Mouse (Mus musculus) C2C12 (cell line): Measurements from ENCODE around the gene Megf6.

Experiments used
- CTCF ChIP-seq: IDR thresholded peaks from one replicate; pipeline ENCODE4 v1.5.1; 2011; ENCODE audit not compliant: control insufficient read depth, insufficient read depth, insufficient read length
- MAX ChIP-seq: IDR thresholded peaks from one replicate; pipeline ENCODE4 v1.6.1; 2011; ENCODE audit warnings: mild to moderate bottlenecking, control low read depth
- MYOD1 ChIP-seq: IDR thresholded peaks from one replicate; pipeline ENCODE4 v1.6.1; 2011; ENCODE audit warnings: low read depth; ENCODE audit not compliant: control insufficient read depth, insufficient read length
- MYOG ChIP-seq: IDR thresholded peaks from one replicate; pipeline ENCODE4 v1.6.1; 2011; ENCODE audit not compliant: control insufficient read depth, insufficient read length; ENCODE audit errors: extremely low read depth
- USF1 ChIP-seq: IDR thresholded peaks from one replicate; pipeline ENCODE4 v1.6.1; 2011; ENCODE audit warnings: low read depth, mild to moderate bottlenecking, control low read depth, moderate library complexity

DNA sequence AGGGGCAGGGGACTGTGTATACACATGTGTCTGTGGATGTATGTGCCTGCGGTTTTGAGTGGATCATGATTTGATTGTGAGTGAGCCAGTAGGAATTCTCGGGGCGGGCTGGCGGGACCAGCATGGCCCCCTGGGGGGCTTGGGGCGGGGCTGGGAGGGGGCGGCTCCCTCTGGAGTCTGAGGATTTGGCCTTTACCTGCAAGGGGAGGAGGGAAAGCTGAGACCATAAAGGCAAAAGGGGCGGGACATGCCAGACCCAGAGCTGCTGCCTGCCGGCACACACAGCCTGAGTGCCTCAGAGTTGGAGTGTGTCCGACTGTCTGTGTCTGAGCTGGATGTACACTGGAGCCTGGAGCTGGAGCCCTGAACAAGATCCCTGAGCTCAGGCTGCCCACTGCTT lies 66.8 kb downstream of the Megf6 start:
- TF ChIP-seq CTCF (no peak), MAX (no peak), MYOD1 (no peak), MYOG (no peak), USF1 (no peak)
